Mouse (Mus musculus) ES-E14 (cell line): ENCODE data around the gene Padi3. TPM values are rescaled to one million over a fixed set of nuclear protein-coding genes. Genes with fewer than 3 reads are reported as not detected.
A peak's percentile ranks its signal among the peaks of the same experiment; 100 is the strongest.

Experiments
- DNase-seq: peaks from one replicate; pipeline ENCODE4 v3.0.0-alpha.2; 2013; ENCODE audit warnings: low read depth, low spot score
- H3K27ac ChIP-seq: 2 replicates; pipeline ENCODE4 v1.5.1; 2012; ENCODE audit warnings: low read depth, mild to moderate bottlenecking, low read length, moderate library complexity, mixed read lengths; ENCODE audit not compliant: poor library complexity, insufficient read depth, severe bottlenecking
- H3K36me3 ChIP-seq: 2 replicates; pipeline ENCODE4 v1.6.1; 2012; ENCODE audit warnings: mild to moderate bottlenecking, low read length, moderate library complexity, mixed read lengths; ENCODE audit not compliant: control insufficient read depth, poor library complexity, insufficient read depth, severe bottlenecking
- H3K4me1 ChIP-seq, 2 experiments: fragments of 150-350 bp in 1 of 2; sonication (generic) in 1 of 2; 2 replicates each; pipeline ENCODE4 v1.6.1; 2012; ENCODE audit warnings: low read length in 2 of 2, mild to moderate bottlenecking in 1 of 2, mixed read lengths in 1 of 2; ENCODE audit not compliant: control insufficient read depth in 2 of 2, insufficient read depth in 2 of 2, poor library complexity in 1 of 2
- H3K4me3 ChIP-seq, 2 experiments: fragments of 150-350 bp in 1 of 2; sonication (generic) in 1 of 2; 2 replicates each; pipeline ENCODE4 v1.5.1; 2012; ENCODE audit warnings: low read length in 2 of 2, low read depth in 1 of 2, mild to moderate bottlenecking in 1 of 2, mixed read lengths in 1 of 2; ENCODE audit not compliant: insufficient read depth in 1 of 2, poor library complexity in 1 of 2, severe bottlenecking in 1 of 2
- H3K9ac ChIP-seq: 2 replicates; pipeline ENCODE4 v1.6.1; 2012; ENCODE audit warnings: low read depth, mild to moderate bottlenecking, low read length, mixed read lengths; ENCODE audit not compliant: poor library complexity, insufficient read depth, severe bottlenecking
- H3K9me3 ChIP-seq: fragments of 150-350 bp; sonication (generic); 2 replicates; pipeline ENCODE4 v1.6.1; 2012; ENCODE audit warnings: low read depth, mild to moderate bottlenecking, low read length; ENCODE audit not compliant: control insufficient read depth, insufficient read depth
- CHD2 ChIP-seq: IDR thresholded peaks from 2 replicates; pipeline ENCODE4 v1.6.1; 2014; ENCODE audit warnings: mild to moderate bottlenecking, low read depth, low read length, inconsistent platforms
- HCFC1 ChIP-seq: IDR thresholded peaks from 2 replicates; pipeline ENCODE4 v1.6.1; 2012; ENCODE audit warnings: low read length, inconsistent platforms, borderline replicate concordance; ENCODE audit not compliant: insufficient read depth
- MAFK ChIP-seq: IDR thresholded peaks from 2 replicates; pipeline ENCODE4 v1.6.1; 2014; ENCODE audit warnings: mild to moderate bottlenecking, low read depth, low read length, inconsistent platforms; ENCODE audit not compliant: insufficient read depth
- ZC3H11A ChIP-seq: IDR thresholded peaks from 2 replicates; pipeline ENCODE4 v1.6.1; 2012; ENCODE audit warnings: low read depth, mild to moderate bottlenecking, inconsistent platforms, low read length, borderline replicate concordance
- ZNF384 ChIP-seq: IDR thresholded peaks from 2 replicates; pipeline ENCODE4 v1.6.1; 2012; ENCODE audit warnings: low read depth, low read length, inconsistent platforms
- in situ Hi-C, 2 experiments: fragments of 600-800 bp; cut with MboI; formaldehyde crosslinking; loops; one replicate each; pipeline ENCODE4 v1.15.1; 2025; ENCODE audit warnings: low sequenced_read_pairs in 2 of 2, inconsistent platforms in 1 of 2; ENCODE audit not compliant: unreplicated experiment in 2 of 2
- total RNA-seq: library from RNA; depleted of rRNA; stranded (reverse); fragments of 300-350 nt; gene quantifications from 2 replicates; pipeline ENCODE4 v1.2.3, GENCODE M21; 2012

The Padi3 gene
- total RNA-seq, 1 experiment, result 1.2 TPM

DNA sequence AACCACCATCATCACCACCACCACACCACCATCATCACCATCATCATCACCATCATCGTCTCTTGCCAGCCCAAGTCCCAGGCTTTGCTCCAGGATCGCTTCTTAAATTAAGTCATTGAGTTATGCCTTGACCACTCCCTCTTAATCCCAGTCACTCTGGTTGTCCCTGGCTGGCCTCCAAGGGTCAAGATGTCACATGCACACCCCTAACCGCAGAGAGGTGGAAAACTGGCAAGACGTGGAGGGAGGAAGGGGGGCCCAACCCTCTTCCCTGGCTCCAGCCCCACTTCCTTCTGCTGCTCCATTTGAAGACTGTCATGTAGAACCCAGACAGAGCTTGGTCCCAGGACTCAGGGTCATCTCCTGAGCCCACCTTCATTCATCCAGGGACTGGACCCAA is 34.5 kb upstream of the Padi3 start:
- no peak overlapping the region for H3K27ac ChIP-seq
- H3K9me3 ChIP-seq, result no peaks in the 10 kb centered on the region
- H3K9ac ChIP-seq, result no peak overlapping the region
- no peak for TF ChIP-seq CHD2
- H3K4me1 ChIP-seq, result no peaks in the 10 kb centered on the region
- H3K36me3 ChIP-seq, result no peaks in the 10 kb centered on the region
- H3K4me3 ChIP-seq, result no peak overlapping the region
- in situ Hi-C loops, result no loop called here
- no peak for DNase-seq

DNA sequence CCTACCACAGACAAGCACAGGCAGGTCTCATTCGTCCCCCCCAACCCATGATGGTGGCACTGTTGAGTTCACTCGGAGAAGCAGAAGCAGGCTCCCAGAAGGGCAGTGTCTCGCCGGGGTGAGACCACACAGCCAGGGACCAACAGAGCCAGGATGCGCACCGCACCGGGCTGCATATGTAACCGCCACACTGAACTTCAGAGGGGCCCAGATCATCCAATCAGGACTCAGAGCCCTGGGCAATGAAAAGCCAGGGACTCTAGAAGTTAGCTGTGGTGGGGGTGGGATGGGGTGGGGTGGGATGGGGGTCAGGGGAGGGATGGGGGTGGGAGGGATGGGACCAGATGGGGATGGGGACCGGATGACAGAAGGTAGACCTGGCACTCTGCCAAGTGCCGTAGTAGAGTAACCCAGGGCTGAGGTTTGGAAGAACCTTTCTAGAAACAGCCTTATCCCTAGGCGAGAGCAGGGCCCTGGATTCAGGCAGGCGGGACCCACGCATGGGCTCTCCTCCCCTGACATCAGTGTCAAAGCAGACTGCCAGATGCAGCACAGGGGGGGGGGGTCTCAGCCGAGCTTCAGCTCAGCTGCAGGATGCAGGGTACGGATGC is 33.3 kb upstream of the Padi3 start:
- TF ChIP-seq ZNF384 (no peak), HCFC1 (no peak), ZC3H11A (no peak), MAFK (no peak), CHD2 (no peak)
- in situ Hi-C loops, result no loop called here
- no peak overlapping the region for H3K27ac ChIP-seq
- no peak overlapping the region for H3K9ac ChIP-seq
- DNase-seq, result no peak
- H3K9me3 ChIP-seq, result no peaks in the 10 kb centered on the region
- H3K4me3 ChIP-seq, result 0 out of 4 replicates have a peak overlapping the region, but pooled peaks of 1 of the 2 experiments have one; percentile 10
- H3K36me3 ChIP-seq, result no peaks in the 10 kb centered on the region
- peaks cover 0 to under 1% of the 10 kb centered on the region in 2 experiments; a peak in 1 of 4 replicates for H3K4me1 ChIP-seq

DNA sequence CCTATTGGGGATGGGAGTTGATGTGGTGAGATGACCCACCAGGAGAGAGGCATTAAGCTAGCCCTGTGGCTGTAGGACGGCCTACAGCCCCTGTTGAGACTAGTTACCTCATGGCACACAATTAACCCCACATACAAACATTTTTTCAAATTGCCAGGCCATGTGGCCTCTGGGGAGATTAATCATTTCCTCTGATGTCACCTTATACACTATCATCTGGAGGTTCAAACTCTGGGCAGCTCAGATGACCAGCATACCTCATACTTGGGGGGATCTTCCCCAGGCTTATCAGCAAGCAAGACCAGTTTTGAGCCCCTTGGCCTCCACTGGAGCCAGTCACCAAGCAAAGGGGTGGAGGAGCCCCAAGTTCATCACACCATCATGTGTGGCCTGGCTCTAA is 32.5 kb upstream of the Padi3 start:
- no peak overlapping the region for H3K27ac ChIP-seq
- no peaks in the 10 kb centered on the region for H3K9me3 ChIP-seq
- no peak overlapping the region for H3K9ac ChIP-seq
- no peak for DNase-seq
- H3K36me3 ChIP-seq, result no peaks in the 10 kb centered on the region
- in situ Hi-C loops, result no loop called here
- H3K4me3 ChIP-seq, result no peak overlapping the region
- H3K4me1 ChIP-seq, result peaks cover 0 to 4% of the 10 kb centered on the region in 2 experiments; a peak in 1 of 4 replicates
- TF ChIP-seq MAFK, result no peak
- no peak for TF ChIP-seq HCFC1
- TF ChIP-seq ZNF384, result no peak

DNA sequence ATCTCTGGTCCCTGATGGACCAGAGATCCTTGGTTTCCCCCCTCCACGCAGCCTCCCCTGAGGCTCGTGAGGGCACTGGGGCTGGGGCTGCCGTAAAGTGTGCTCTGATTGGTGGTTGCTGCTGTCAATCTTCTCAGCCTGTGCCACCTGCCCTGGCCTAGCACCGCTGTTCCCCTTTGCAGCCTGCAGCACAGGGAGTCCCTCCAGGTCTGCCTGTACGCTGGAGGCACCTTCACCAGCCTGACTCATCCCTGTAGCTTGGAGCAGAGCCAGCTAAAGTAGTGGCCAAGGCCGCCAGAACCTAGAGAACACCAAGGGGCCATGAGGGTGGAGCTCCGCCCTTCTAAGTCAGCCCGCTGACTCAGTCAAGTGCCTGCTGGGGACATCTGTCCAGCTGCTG is 27.4 kb upstream of the Padi3 start:
- in situ Hi-C loops, result no loop called here
- H3K9ac ChIP-seq, result peak overlapping the region; percentile 32; the same call in 1 of the 2 replicates
- no peaks in the 10 kb centered on the region for H3K36me3 ChIP-seq
- TF ChIP-seq CHD2 (0 out of 2 replicates have a peak, but pooled peaks have one; percentile 38), MAFK (no peak)
- H3K4me3 ChIP-seq, result peak overlapping the region; percentile 39 to 45; a peak in 3 of 4 replicates
- peak; percentile 86 for DNase-seq
- H3K9me3 ChIP-seq, result no peaks in the 10 kb centered on the region
- no peak overlapping the region for H3K27ac ChIP-seq
- H3K4me1 ChIP-seq, result peaks cover 0 to 4% of the 10 kb centered on the region in 2 experiments; a peak in 1 of 4 replicates

DNA sequence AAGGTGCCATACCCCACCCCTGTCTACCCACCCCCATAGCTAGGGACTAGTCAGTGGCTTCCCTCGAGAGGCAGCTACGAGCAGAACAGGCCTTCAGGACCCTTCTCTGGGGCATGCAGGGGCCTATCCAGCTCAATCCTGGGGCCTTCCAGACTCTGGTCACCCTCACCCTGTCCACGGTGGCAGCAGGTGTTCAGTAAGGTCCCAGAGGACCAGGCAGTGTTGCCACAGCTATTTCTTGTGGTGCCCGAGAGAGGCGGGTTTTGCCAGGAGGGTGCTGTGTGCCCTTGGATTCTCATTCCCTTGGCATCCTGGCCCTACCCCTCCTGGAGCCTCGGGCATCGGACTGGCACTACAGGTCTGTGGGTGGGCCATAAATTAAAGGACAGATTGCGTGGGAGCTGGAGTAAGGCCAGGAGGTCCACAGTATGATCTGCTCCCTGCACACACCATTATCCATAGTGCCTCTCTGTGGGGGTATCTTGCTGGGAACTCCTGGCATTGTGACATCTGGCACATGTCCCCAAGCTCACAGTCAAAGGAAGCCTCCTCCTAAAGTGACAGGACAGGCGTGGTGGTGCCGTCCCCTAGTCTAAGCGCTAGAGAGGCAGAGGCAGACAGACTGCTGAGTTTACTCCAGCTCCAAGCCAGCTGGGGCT is 25.9 kb upstream of the Padi3 start:
- in situ Hi-C loops, result no loop called here
- H3K4me1 ChIP-seq, result peaks cover 0 to 4% of the 10 kb centered on the region in 2 experiments; a peak in 1 of 4 replicates
- H3K9me3 ChIP-seq, result no peaks in the 10 kb centered on the region
- H3K4me3 ChIP-seq, result no peak overlapping the region
- no peaks in the 10 kb centered on the region for H3K36me3 ChIP-seq
- no peak overlapping the region for H3K9ac ChIP-seq
- TF ChIP-seq ZNF384 (no peak), ZC3H11A (no peak), HCFC1 (no peak), MAFK (no peak)
- no peak for DNase-seq
- no peak overlapping the region; the same call in 1 of the 2 replicates for H3K27ac ChIP-seq
